Mouse (Mus musculus): ENCODE measurements around the gene Lrch3. TPM values are rescaled to one million over a fixed set of nuclear protein-coding genes. Genes with fewer than 3 reads are reported as not detected.
"Not testable (repeated sequence)": the region's sequence is repeated elsewhere in the genome, so short reads cannot be mapped to it uniquely, and the experiment has no call there.

Lrch3 gene
- polyA plus RNA-seq, 1 experiment from 2014 or later = 35.9 TPM

DNA sequence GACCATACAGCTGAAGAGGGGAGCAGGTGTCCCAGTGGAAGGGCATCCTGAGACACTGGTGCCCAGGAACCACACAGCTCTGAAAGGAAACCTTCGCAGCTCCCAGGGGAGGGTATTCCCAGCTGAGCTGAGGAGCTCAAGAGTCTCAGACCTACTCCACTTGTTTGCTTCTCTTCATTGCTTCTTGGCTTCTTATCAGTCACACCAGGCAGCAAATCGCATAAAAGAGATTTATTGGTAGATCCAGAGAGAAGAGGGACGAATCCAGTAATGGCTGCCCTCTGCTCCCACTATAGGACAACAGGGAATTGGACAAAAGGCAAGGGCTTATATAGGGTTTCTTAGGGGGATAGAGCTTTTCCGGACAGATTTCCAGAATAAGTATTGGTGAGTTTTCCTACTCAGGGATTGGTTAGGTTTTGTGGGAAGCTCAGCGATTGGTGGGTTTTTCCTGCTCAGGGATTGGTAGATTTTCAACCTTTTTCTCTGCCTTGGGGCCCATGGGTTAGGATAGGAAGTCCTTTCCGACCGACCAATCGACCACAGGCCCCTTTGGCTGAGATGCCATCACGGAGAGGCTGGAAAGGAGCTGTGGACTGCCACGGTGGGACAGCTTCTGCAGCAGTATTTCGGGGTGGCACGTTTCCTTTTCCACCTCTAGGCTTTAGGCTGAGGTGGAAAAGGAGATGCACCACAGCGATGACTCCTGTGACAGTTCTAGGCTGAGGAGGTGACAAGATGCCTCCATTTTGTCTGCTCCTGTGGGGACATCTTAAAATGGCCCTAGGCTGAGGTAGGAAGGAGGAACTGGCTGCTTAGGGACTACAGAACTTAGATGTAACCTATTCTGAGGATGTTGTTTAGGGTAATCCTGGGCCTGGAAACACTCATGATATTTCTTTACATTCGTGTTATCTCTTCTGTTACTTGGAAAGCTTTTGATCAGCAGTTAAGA lies 34.7 kb upstream of the Lrch3 start:
- no peaks in the 10 kb centered on the region for H3K9me3 ChIP-seq (replicated peaks)
- 87% methylated on average over 14 of the region's 14 CpGs for WGBS
- peaks cover 15% of the 10 kb centered on the region for H3K36me3 ChIP-seq
- H3K27me3 ChIP-seq (ENCODE audit: low read depth, poor library complexity, severe bottlenecking) = no peaks in the 10 kb centered on the region
- peaks cover 14% of the 10 kb centered on the region for H3K4me1 ChIP-seq
- no peak for DNase-seq (ENCODE audit: low spot score)
- H3K4me3 ChIP-seq = peak overlapping the region; percentile 89
- H3K27ac ChIP-seq = no peak overlapping the region

DNA sequence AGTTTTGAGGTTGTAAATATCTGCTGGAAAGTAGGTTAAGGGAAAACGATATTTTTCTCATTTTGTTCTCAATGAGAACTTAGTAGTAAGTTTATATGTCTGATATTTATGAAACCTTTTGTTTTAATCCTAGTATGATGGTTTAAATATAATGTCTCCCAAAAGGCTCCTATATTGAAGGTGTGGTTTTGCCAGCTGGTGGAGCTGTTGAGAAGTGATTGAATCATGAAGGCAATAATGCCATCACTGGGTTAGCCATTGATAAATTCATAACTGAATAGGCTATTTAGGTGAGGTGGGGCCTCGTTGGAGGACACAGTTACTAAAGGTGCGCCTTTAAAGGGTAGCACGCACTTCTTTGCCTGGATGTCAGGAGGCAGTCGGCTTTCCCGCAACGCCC lies 32.4 kb upstream of the Lrch3 start:
- WGBS = 71% methylated on average over 7 of the region's 7 CpGs

DNA sequence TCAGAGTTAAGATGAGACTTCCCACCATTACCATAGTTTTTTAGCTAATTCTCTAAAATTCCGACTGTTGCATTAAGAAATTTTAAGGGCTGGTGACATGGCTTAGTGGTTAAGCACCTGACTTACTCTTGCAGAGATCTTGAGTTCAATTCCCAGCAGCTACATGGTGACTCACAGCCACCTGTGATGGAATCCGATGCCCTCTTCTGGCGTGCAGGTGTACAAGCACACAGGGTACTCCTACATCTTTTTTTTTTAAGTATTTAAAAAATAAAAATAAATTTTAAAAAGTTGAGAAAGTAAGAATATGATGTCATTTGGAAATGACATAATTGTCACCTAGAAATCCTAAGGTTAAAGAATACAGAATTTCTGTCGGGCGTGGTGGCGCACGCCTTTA lies 25.9 kb upstream of the Lrch3 start:
- Histone ChIP-seq H3K36me3 (peaks cover 75% of the 10 kb centered on the region), H3K4me3 (no peak overlapping the region), H3K9me3 (replicated peaks) (no peaks in the 10 kb centered on the region), H3K4me1 (no peaks in the 10 kb centered on the region), H3K27me3 (ENCODE audit: low read depth, poor library complexity, severe bottlenecking) (no peaks in the 10 kb centered on the region), H3K27ac (no peak overlapping the region)
- DNase-seq (ENCODE audit: low spot score) = no peak
- 91% methylated on average over 7 of the region's 7 CpGs for WGBS

More for the DNA sequence above, 32.4 kb upstream of the Lrch3 start:
- Histone ChIP-seq H3K36me3 (peaks cover 34% of the 10 kb centered on the region), H3K9me3 (replicated peaks) (no peaks in the 10 kb centered on the region), H3K27ac (no peak overlapping the region), H3K4me3 (no peak overlapping the region), H3K27me3 (ENCODE audit: low read depth, poor library complexity, severe bottlenecking) (no peaks in the 10 kb centered on the region), H3K4me1 (peaks cover 14% of the 10 kb centered on the region)
- no peak for DNase-seq (ENCODE audit: low spot score)

DNA sequence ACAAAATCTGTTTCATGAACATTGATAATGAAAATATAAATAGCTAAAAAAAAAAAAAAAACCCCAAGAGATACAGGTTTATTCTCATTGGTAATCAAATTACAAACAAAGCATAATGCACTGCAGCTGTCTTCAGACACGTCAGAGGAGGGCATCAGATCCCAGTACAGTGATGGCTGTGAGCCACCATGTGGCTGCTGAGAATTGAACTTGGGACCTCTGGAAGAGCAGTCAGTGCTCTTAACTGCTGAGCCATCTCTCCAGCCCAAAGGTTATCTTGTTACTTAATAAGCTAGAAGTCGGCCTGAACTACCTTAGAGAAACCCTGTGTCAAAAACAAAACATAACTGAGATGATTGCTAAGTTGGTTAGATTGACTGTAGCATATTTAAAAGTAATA lies 24.0 kb upstream of the Lrch3 start:
- no peaks in the 10 kb centered on the region for H3K27me3 ChIP-seq (ENCODE audit: low read depth, poor library complexity, severe bottlenecking)
- no peak overlapping the region for H3K27ac ChIP-seq
- H3K36me3 ChIP-seq = peaks cover 82% of the 10 kb centered on the region
- WGBS = 77% methylated on average over 2 of the region's 2 CpGs
- H3K4me1 ChIP-seq = no peaks in the 10 kb centered on the region
- no peaks in the 10 kb centered on the region for H3K9me3 ChIP-seq (replicated peaks)
- H3K4me3 ChIP-seq = no peak overlapping the region
- no peak for DNase-seq (ENCODE audit: low spot score)

DNA sequence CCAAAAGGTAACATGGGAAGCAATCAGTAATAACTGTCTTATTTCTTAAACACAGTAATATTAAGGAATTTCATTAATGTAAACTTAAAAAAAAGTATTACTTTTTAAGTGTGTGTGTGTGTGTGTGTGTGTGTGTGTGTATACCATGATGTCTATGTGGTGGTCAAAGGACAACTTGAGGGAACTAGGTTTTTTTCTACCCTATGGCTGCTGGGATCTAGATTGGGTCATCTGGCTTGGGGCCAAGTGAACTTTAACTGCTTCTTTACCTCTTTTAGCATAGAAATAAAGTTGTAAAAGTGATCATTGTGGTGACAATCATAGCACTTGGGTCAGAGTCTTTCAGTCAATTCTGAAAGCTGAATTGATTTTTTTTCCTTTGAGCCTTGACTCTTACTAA lies 17.8 kb upstream of the Lrch3 start:
- Histone ChIP-seq H3K9me3 (replicated peaks) (no peaks in the 10 kb centered on the region), H3K36me3 (peaks cover 91% of the 10 kb centered on the region), H3K27ac (no peak overlapping the region), H3K27me3 (ENCODE audit: low read depth, poor library complexity, severe bottlenecking) (no peaks in the 10 kb centered on the region), H3K4me1 (no peaks in the 10 kb centered on the region), H3K4me3 (no peak overlapping the region)
- DNase-seq (ENCODE audit: low spot score) = no peak

DNA sequence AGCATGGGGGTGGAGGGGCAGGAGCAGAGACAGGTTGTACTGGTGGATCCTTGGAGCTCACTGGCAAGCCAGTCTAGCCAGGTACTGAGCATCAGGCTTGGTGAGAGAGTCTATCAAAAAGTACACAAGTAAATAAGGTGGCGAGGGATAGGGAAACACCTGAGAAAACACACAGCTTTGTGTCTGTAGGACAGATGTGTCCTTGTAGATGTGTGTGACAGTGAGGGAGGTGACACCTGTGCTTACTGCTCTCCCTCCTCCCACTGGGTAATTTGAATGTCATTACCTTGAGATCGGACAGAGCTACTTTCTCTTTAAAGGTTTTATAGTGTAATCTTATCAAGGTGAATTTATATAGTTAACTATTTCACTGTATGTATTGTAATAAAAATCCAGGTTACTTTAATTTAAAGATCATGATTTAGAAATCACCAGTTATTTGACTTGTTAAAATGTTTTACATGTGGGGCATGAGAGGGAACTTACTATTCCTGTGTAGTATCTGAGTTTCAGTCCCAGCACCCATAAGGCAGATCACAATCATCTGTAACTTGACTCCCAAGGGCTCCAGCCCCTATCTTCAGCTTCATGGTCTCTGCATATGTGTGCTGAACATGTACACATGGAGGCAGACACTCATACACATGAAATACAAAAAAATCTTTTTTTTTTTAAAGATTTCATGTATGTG lies 12.4 kb upstream of the Lrch3 start:
- H3K9me3 ChIP-seq (replicated peaks) = no peaks in the 10 kb centered on the region
- no peak overlapping the region for H3K27ac ChIP-seq
- no peak for DNase-seq (ENCODE audit: low spot score)
- WGBS = 85% methylated on average over 2 of the region's 2 CpGs
- H3K4me1 ChIP-seq = no peaks in the 10 kb centered on the region
- no peak overlapping the region for H3K4me3 ChIP-seq
- H3K36me3 ChIP-seq = peaks cover 82% of the 10 kb centered on the region
- no peaks in the 10 kb centered on the region for H3K27me3 ChIP-seq (ENCODE audit: low read depth, poor library complexity, severe bottlenecking)

DNA sequence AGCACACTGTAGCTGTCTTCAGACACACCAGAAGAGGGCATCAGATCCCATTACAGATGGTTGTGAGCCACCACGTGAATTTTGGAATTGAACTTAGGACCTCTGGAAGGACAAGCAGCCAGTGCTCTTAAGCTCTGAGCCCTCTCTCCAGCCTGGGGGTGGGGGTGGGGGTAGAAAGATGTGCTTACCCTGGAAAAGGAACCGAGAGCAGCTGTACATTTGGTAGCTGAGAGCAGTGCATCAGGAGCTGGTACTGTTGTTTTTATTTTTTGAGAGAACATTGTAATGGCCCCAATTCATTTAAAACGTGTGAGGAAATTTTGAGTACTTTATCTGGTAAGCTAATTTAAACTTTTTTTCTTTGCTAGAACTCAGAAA lies 11.9 kb upstream of the Lrch3 start:
- Histone ChIP-seq H3K27ac (no peak overlapping the region), H3K27me3 (ENCODE audit: low read depth, poor library complexity, severe bottlenecking) (no peaks in the 10 kb centered on the region), H3K9me3 (replicated peaks) (no peaks in the 10 kb centered on the region), H3K4me1 (no peaks in the 10 kb centered on the region), H3K4me3 (no peak overlapping the region), H3K36me3 (peaks cover 85% of the 10 kb centered on the region)
- 68% methylated on average over 3 of the region's 3 CpGs for WGBS
- DNase-seq (ENCODE audit: low spot score) = no peak

DNA sequence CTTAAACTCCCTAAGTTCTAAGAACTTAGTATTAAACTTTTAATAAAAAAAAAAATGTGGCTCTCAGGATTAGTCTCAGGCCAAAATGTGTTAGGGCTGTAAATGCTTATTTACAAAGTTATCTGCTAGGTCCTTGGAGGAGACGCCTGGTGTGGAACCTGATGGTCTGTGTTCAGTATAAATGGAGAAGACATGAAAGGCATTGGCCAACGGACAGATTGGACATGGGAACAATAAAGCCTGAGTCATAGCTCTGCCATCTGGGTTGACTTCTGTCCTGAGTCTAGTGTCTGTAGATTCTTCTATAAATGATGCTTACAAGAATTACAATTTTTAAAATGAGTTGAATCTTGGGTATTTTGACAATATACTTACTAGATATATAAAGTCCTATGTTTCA lies 7.7 kb upstream of the Lrch3 start:
- H3K36me3 ChIP-seq = peaks cover 51% of the 10 kb centered on the region
- H3K27me3 ChIP-seq (ENCODE audit: low read depth, poor library complexity, severe bottlenecking) = no peaks in the 10 kb centered on the region
- H3K4me3 ChIP-seq = no peak overlapping the region
- no peak for DNase-seq (ENCODE audit: low spot score)
- WGBS = 84% methylated on average over 2 of the region's 2 CpGs
- no peak overlapping the region for H3K27ac ChIP-seq
- H3K4me1 ChIP-seq = no peaks in the 10 kb centered on the region
- no peaks in the 10 kb centered on the region for H3K9me3 ChIP-seq (replicated peaks)

DNA sequence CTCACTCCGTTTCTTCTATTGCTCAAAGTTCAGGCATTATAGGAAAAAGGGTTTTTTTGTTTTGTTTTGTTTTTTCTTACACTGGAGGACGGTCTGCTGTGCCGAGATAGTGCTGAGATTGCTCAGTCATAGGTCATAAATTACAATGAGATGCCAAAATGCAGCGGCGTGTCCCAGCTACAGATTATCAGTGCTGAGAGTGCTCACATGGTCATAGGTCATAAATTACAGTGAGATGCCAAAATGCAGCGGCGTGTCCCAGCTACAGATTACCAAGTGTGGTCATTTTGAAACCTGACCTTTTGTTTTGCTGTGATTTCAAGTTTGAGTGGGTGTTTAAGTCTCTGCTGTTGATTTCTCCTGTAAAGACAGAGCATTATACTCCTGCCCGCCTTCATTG lies 7.2 kb upstream of the Lrch3 start:
- 69% methylated on average over 8 of the region's 8 CpGs for WGBS
- Histone ChIP-seq H3K27me3 (ENCODE audit: low read depth, poor library complexity, severe bottlenecking) (no peaks in the 10 kb centered on the region), H3K27ac (no peak overlapping the region), H3K9me3 (replicated peaks) (no peaks in the 10 kb centered on the region), H3K4me1 (no peaks in the 10 kb centered on the region), H3K36me3 (peaks cover 45% of the 10 kb centered on the region), H3K4me3 (no peak overlapping the region)
- no peak for DNase-seq (ENCODE audit: low spot score)

DNA sequence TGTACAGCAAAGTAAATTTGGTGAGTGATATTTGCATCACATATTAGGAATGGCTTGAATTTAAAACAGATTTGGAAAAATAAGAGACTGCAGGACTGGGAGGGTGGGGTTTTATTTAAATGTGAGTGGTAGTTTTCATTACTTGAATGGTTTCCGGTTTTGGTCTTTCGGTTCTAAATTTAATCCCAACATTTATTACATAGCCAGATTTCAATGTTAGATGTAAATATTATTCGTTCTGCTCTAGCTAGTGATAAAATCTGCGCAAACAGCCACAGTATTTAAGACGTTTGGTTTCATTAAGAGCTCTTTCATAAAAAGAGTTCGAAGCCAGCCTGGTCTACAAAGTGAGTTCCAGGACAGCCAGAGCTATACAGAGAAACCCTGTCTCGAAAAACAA lies 688 bp upstream of the Lrch3 start:
- H3K4me1 ChIP-seq = peaks cover 10% of the 10 kb centered on the region
- H3K9me3 ChIP-seq (replicated peaks) = no peaks in the 10 kb centered on the region
- H3K27ac ChIP-seq = no peak overlapping the region
- H3K4me3 ChIP-seq = peak overlapping the region; percentile 100; the same call in 1 of the 2 replicates
- DNase-seq (ENCODE audit: low spot score) = no peak
- 68% methylated on average over 7 of the region's 7 CpGs for WGBS
- H3K36me3 ChIP-seq = 0 out of 2 replicates have a peak, but pooled peaks cover 2% of the 10 kb centered on the region
- no peaks in the 10 kb centered on the region for H3K27me3 ChIP-seq (ENCODE audit: low read depth, poor library complexity, severe bottlenecking)

DNA sequence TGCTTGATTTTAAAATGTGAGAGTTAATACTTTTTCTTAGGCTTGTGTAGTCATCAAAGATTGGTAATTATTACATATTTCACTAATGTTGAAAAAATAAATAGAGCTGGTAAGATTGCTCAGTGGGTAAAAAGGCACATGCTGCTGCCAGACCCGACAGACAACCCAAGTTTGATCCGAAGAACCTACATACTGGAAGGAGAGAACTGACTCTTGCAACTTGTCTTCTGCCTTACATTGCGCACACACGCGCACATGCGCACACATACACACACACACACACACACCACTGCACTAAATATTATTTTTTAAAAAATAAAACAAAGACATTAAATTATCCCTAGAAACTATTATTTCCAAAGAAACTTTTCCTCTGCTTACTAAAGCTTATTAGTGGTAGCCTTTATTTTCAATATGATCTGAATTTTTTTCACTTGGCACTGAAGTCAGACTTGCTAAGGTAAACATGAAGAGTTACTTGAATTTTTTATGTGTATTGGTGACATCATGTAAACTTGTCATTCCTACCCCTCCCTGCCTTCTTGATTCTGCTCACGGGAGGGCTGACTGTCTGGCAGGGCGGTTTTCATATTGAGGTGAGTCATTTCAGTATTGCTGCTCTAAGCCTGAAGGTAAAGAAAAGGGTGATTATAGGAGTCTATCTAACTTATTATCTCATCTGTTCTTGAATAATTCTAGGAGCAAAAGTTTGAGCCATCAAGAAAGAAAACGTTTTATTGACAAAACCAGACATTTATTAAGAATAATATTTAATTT lies 1.6 kb downstream of the Lrch3 start:
- H3K36me3 ChIP-seq = peaks cover 17% of the 10 kb centered on the region
- H3K4me3 ChIP-seq = peak overlapping the region; percentile 100
- H3K4me1 ChIP-seq = peaks cover 10% of the 10 kb centered on the region
- H3K27ac ChIP-seq = no peak overlapping the region
- no peaks in the 10 kb centered on the region for H3K9me3 ChIP-seq (replicated peaks)
- H3K27me3 ChIP-seq (ENCODE audit: low read depth, poor library complexity, severe bottlenecking) = no peaks in the 10 kb centered on the region
- no peak for DNase-seq (ENCODE audit: low spot score)
- WGBS = 87% methylated on average over 9 of the region's 9 CpGs

DNA sequence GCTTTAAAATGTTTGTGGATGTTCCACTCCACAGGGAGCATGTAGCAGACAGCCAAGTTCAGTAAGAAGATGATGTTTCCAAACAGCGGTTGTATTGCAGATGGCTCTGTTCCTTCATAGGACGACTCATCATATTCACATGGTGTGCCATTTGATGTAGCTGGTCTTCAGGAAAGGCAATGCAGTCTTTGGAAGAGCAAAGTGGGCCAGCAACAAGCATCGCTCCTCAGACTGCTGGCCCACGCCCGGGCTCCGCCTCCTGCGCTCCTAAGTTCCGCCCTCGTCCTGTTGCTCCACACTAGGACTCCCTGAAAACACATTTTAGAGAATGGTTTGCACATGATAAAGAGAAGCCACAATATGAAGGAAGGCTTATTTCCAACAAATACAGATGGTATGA lies 12.7 kb downstream of the Lrch3 start:
- H3K4me1 ChIP-seq; H3K27me3 ChIP-seq (ENCODE audit: low read depth, poor library complexity, severe bottlenecking); H3K9me3 ChIP-seq (replicated peaks); DNase-seq (ENCODE audit: low spot score); H3K4me3 ChIP-seq; H3K27ac ChIP-seq: not testable (repeated sequence)
- peaks cover 52% of the 10 kb centered on the region for H3K36me3 ChIP-seq
- WGBS = 92% methylated on average over 9 of the region's 9 CpGs

DNA sequence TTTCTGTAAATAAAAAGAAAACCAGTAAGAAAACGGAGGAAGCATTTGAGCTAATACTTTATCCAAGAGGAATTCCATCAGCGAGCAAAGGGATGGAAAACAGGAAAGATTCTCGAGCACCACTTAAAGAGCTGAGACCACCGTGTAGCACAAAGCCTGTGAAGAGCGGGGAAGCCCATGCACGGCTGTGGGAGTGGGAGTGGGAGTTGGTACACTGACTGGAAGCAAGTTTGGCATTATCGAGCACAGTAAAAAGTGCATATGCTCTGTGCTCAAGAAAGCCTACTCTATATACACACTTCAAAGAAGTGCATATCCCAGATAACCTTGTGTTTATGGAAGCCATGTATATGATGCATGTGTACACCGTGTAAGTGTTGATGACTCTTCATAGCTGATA lies 13.1 kb downstream of the Lrch3 start:
- Histone ChIP-seq H3K27ac (no peak overlapping the region), H3K4me3 (no peak overlapping the region), H3K27me3 (ENCODE audit: low read depth, poor library complexity, severe bottlenecking) (no peaks in the 10 kb centered on the region), H3K36me3 (peaks cover 47% of the 10 kb centered on the region), H3K4me1 (0 out of 2 replicates have a peak, but pooled peaks cover 3% of the 10 kb centered on the region), H3K9me3 (replicated peaks) (no peaks in the 10 kb centered on the region)
- no peak for DNase-seq (ENCODE audit: low spot score)
- WGBS = 94% methylated on average over 8 of the region's 8 CpGs
